Mouse (Mus musculus): ENCODE data around the gene Afg1l. TPM values are rescaled to one million over a fixed set of nuclear protein-coding genes. Genes with fewer than 3 reads are reported as not detected.
A peak's percentile ranks its signal among the peaks of the same experiment; 100 is the strongest.

The Afg1l gene
- polyA plus RNA-seq, 1 experiment = 21.7 TPM

- TF ChIP-seq CTCF (conservative IDR thresholded peaks at IDR 0.05; ENCODE audit: insufficient read depth, insufficient read length, low read depth, low read length) = no peak
- no peak for TF ChIP-seq POLR2A (IDR thresholded peaks at IDR 0.05; ENCODE audit: low read depth, low read length)
- Histone ChIP-seq H3K27me3 (replicated peaks; ENCODE audit: control insufficient read depth, insufficient read depth, low read length) (no peaks in the 10 kb centered on the region), H3K36me3 (ENCODE audit: control insufficient read depth, insufficient read depth, low read length) (no peaks in the 10 kb centered on the region), H3K27ac (ENCODE audit: insufficient read depth, low read depth, low read length) (no peak overlapping the region), H3K4me3 (ENCODE audit: insufficient read depth, low read depth, low read length) (no peak overlapping the region), H3K4me1 (ENCODE audit: control insufficient read depth, insufficient read depth, low read length) (no peaks in the 10 kb centered on the region)
- DNase-seq = no peak
- 69% methylated on average over 6 of the region's 6 CpGs for WGBS
Measured at GRCm38 (mm10) chr10:42383708-42384107, 94.7 kb downstream of the Afg1l start.

GRCm38 (mm10) chr10:42364216-42364615 lies 114.1 kb downstream of the Afg1l start:
- no peaks in the 10 kb centered on the region for H3K36me3 ChIP-seq (ENCODE audit: control insufficient read depth, insufficient read depth, low read length)
- no peak overlapping the region for H3K27ac ChIP-seq (ENCODE audit: insufficient read depth, low read depth, low read length)
- H3K27me3 ChIP-seq (replicated peaks; ENCODE audit: control insufficient read depth, insufficient read depth, low read length) = no peaks in the 10 kb centered on the region
- H3K4me1 ChIP-seq (ENCODE audit: control insufficient read depth, insufficient read depth, low read length) = no peaks in the 10 kb centered on the region
- H3K4me3 ChIP-seq (ENCODE audit: insufficient read depth, low read depth, low read length) = no peak overlapping the region
- TF ChIP-seq POLR2A (IDR thresholded peaks at IDR 0.05; ENCODE audit: low read depth, low read length) = no peak
- TF ChIP-seq CTCF (conservative IDR thresholded peaks at IDR 0.05; ENCODE audit: insufficient read depth, insufficient read length, low read depth, low read length) = no peak
- DNase-seq = no peak
- WGBS = 93% methylated on average over 10 of the region's 10 CpGs

- Histone ChIP-seq H3K36me3 (ENCODE audit: control insufficient read depth, insufficient read depth, low read length) (no peaks in the 10 kb centered on the region), H3K4me3 (ENCODE audit: insufficient read depth, low read depth, low read length) (no peak overlapping the region), H3K4me1 (ENCODE audit: control insufficient read depth, insufficient read depth, low read length) (no peaks in the 10 kb centered on the region), H3K27me3 (replicated peaks; ENCODE audit: control insufficient read depth, insufficient read depth, low read length) (no peaks in the 10 kb centered on the region), H3K27ac (ENCODE audit: insufficient read depth, low read depth, low read length) (no peak overlapping the region)
- no peak for DNase-seq
- TF ChIP-seq POLR2A (IDR thresholded peaks at IDR 0.05; ENCODE audit: low read depth, low read length) = no peak
- peak; percentile 40 for TF ChIP-seq CTCF (conservative IDR thresholded peaks at IDR 0.05; ENCODE audit: insufficient read depth, insufficient read length, low read depth, low read length)
- WGBS = 85% methylated on average over 3 of the region's 3 CpGs
Measured at GRCm38 (mm10) chr10:42355980-42356379, 122.4 kb downstream of the Afg1l start.

GRCm38 (mm10) chr10:42347986-42348385 lies 130.4 kb downstream of the Afg1l start:
- no peak overlapping the region for H3K27ac ChIP-seq (ENCODE audit: insufficient read depth, low read depth, low read length)
- 95% methylated on average over 5 of the region's 5 CpGs for WGBS

GRCm38 (mm10) chr10:42347127-42347526 lies 131.2 kb downstream of the Afg1l start:
- no peak for TF ChIP-seq CTCF (conservative IDR thresholded peaks at IDR 0.05; ENCODE audit: insufficient read depth, insufficient read length, low read depth, low read length)
- no peak for TF ChIP-seq POLR2A (IDR thresholded peaks at IDR 0.05; ENCODE audit: low read depth, low read length)
- no peak overlapping the region for H3K27ac ChIP-seq (ENCODE audit: insufficient read depth, low read depth, low read length)
- H3K27me3 ChIP-seq (replicated peaks; ENCODE audit: control insufficient read depth, insufficient read depth, low read length) = no peaks in the 10 kb centered on the region
- H3K36me3 ChIP-seq (ENCODE audit: control insufficient read depth, insufficient read depth, low read length) = no peaks in the 10 kb centered on the region
- H3K4me3 ChIP-seq (ENCODE audit: insufficient read depth, low read depth, low read length) = no peak overlapping the region
- peak; percentile 2 for DNase-seq
- no peaks in the 10 kb centered on the region for H3K4me1 ChIP-seq (ENCODE audit: control insufficient read depth, insufficient read depth, low read length)
- 56% methylated on average over 5 of the region's 5 CpGs for WGBS

More at GRCm38 (mm10) chr10:42347986-42348385, 130.4 kb downstream of the Afg1l start:
- TF ChIP-seq CTCF (conservative IDR thresholded peaks at IDR 0.05; ENCODE audit: insufficient read depth, insufficient read length, low read depth, low read length) = no peak
- no peak for TF ChIP-seq POLR2A (IDR thresholded peaks at IDR 0.05; ENCODE audit: low read depth, low read length)
- no peaks in the 10 kb centered on the region for H3K27me3 ChIP-seq (replicated peaks; ENCODE audit: control insufficient read depth, insufficient read depth, low read length)
- no peak overlapping the region for H3K4me3 ChIP-seq (ENCODE audit: insufficient read depth, low read depth, low read length)
- H3K36me3 ChIP-seq (ENCODE audit: control insufficient read depth, insufficient read depth, low read length) = no peaks in the 10 kb centered on the region
- no peak for DNase-seq
- no peaks in the 10 kb centered on the region for H3K4me1 ChIP-seq (ENCODE audit: control insufficient read depth, insufficient read depth, low read length)

- TF ChIP-seq CTCF (conservative IDR thresholded peaks at IDR 0.05; ENCODE audit: insufficient read depth, insufficient read length, low read depth, low read length) (no peak), POLR2A (IDR thresholded peaks at IDR 0.05; ENCODE audit: low read depth, low read length) (no peak)
- Histone ChIP-seq H3K27me3 (replicated peaks; ENCODE audit: control insufficient read depth, insufficient read depth, low read length) (no peaks in the 10 kb centered on the region), H3K27ac (ENCODE audit: insufficient read depth, low read depth, low read length) (no peak overlapping the region), H3K4me1 (ENCODE audit: control insufficient read depth, insufficient read depth, low read length) (no peaks in the 10 kb centered on the region), H3K36me3 (ENCODE audit: control insufficient read depth, insufficient read depth, low read length) (no peaks in the 10 kb centered on the region), H3K4me3 (ENCODE audit: insufficient read depth, low read depth, low read length) (no peak overlapping the region)
- DNase-seq = peak; percentile 7
- 69% methylated on average over 12 of the region's 12 CpGs for whole genome bisulfite sequencing
Measured at GRCm38 (mm10) chr10:42346179-42346877, 132.0 kb downstream of the Afg1l start.

- H3K27ac ChIP-seq (ENCODE audit: insufficient read depth, low read depth, low read length) = no peak overlapping the region
- no peaks in the 10 kb centered on the region for H3K36me3 ChIP-seq (ENCODE audit: control insufficient read depth, insufficient read depth, low read length)
- DNase-seq = no peak
- TF ChIP-seq CTCF (conservative IDR thresholded peaks at IDR 0.05; ENCODE audit: insufficient read depth, insufficient read length, low read depth, low read length) = no peak
- no peak for TF ChIP-seq POLR2A (IDR thresholded peaks at IDR 0.05; ENCODE audit: low read depth, low read length)
- no peaks in the 10 kb centered on the region for H3K4me1 ChIP-seq (ENCODE audit: control insufficient read depth, insufficient read depth, low read length)
- WGBS = 98% methylated on average over 5 of the region's 5 CpGs
- no peak overlapping the region for H3K4me3 ChIP-seq (ENCODE audit: insufficient read depth, low read depth, low read length)
- H3K27me3 ChIP-seq (replicated peaks; ENCODE audit: control insufficient read depth, insufficient read depth, low read length) = no peaks in the 10 kb centered on the region
Measured at GRCm38 (mm10) chr10:42342714-42343113, 135.7 kb downstream of the Afg1l start.

Measured in kidney, adult 2 months (tissue).